Mouse (Mus musculus): ENCODE measurements around the gene Gap43. TPM values are rescaled to one million over a fixed set of nuclear protein-coding genes. Genes with fewer than 3 reads are reported as not detected.

Gap43 gene
- total and polyA plus RNA-seq, 2 experiments from 2014 or later = 874 to 2,398 TPM

DNA sequence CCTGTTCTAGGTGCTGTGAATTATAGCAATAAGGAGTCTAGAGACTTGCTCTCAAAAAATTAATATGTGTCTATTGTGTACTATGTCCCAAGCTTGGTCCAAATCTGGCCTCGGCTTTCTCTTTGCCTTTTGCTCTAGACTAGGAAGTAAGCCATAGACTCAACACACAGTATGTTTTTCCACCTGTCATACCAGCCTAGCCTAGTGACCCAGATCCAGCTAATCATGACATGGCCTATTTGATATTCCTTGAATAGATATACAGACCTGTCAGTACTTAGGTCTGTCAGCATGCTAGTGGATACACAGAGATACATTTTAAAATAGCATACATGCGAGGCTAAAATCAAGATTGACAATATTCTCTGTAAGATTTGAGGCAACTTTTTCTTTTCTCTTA lies 46.4 kb downstream of the Gap43 start:
- H3K27me3 ChIP-seq (ENCODE audit: insufficient read depth, low read length) = no peaks in the 10 kb centered on the region
- DNase-seq (ENCODE audit: low spot score) (no peak), ATAC-seq (ENCODE audit: low FRiP score) (no peak)
- H3K36me3 ChIP-seq (ENCODE audit: insufficient read depth, low read length) = peaks cover 3% of the 10 kb centered on the region; the same call in 1 of the 2 replicates
- H3K9ac ChIP-seq (replicated peaks; ENCODE audit: low read length, poor library complexity, severe bottlenecking) = no peak overlapping the region
- no peaks in the 10 kb centered on the region for H3K4me1 ChIP-seq (ENCODE audit: insufficient read depth, low read length)
- TF ChIP-seq CTCF (IDR thresholded peaks at IDR 0.05) = no peak
- no peak overlapping the region for H3K4me3 ChIP-seq (ENCODE audit: low read depth, low read length)
- WGBS = 94% methylated on average over 2 of the region's 2 CpGs
- no peaks in the 10 kb centered on the region for H3K9me3 ChIP-seq (ENCODE audit: low read length)
- no peak overlapping the region for H3K27ac ChIP-seq (ENCODE audit: low read depth, low read length)
- H3K4me2 ChIP-seq (ENCODE audit: low read depth, low read length, poor library complexity, severe bottlenecking) = no peak overlapping the region

DNA sequence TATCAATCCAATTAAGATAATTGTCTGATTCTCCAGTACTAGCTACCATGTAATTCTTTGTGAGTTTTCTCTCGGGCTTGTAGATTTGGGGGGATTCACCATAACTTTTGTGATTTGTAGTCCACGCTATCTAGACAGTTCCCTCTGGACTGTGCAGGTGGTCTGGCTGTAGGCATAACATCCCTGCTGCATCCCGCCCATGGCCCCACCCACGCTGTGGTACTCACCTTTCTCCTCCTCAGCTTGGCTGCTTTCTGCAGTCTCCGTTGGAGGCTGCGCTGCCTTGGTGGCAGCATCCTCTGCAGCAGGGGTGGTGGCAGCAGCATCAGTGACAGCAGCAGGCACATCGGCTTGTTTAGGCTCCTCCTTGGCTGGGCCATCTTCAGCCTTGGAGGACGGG lies 48.9 kb downstream of the Gap43 start:
- Histone ChIP-seq H3K27me3 (ENCODE audit: insufficient read depth, low read length) (no peaks in the 10 kb centered on the region), H3K9ac (replicated peaks; ENCODE audit: low read length, poor library complexity, severe bottlenecking) (no peak overlapping the region), H3K36me3 (ENCODE audit: insufficient read depth, low read length) (peaks cover 3% of the 10 kb centered on the region; the same call in 1 of the 2 replicates), H3K9me3 (ENCODE audit: low read length) (no peaks in the 10 kb centered on the region), H3K27ac (ENCODE audit: low read depth, low read length) (no peak overlapping the region), H3K4me3 (ENCODE audit: low read depth, low read length) (no peak overlapping the region), H3K4me2 (ENCODE audit: low read depth, low read length, poor library complexity, severe bottlenecking) (no peak overlapping the region), H3K4me1 (ENCODE audit: insufficient read depth, low read length) (no peaks in the 10 kb centered on the region)
- DNase-seq (ENCODE audit: low spot score) = no peak
- 43% methylated on average over 8 of the region's 8 CpGs for WGBS
- TF ChIP-seq CTCF (IDR thresholded peaks at IDR 0.05) = no peak
- 0 out of 2 replicates have a peak, but pooled peaks have one; percentile 16 for ATAC-seq (ENCODE audit: low FRiP score)

DNA sequence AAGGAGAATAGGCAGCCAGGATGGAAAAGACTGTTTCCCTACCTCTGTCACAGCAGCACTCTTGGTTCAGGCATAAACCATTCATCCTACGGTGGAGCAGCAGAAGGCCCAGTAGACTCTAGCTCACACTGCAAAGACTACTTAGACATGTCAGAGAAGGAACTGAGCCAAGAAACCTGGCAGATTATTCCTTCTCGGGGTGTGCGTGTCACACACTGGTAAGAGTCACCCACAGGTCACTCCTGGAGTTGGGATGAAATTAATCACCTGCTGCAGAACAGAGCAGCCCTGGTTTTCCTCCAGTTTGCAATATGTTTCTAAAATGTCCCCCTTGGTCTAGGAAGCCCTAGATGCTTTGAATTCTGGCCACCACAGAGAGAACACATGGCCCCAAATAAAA lies 56.4 kb downstream of the Gap43 start:
- DNase-seq (ENCODE audit: low spot score) = no peak
- Histone ChIP-seq H3K9ac (replicated peaks; ENCODE audit: low read length, poor library complexity, severe bottlenecking) (no peak overlapping the region), H3K4me1 (ENCODE audit: insufficient read depth, low read length) (no peaks in the 10 kb centered on the region), H3K9me3 (ENCODE audit: low read length) (no peaks in the 10 kb centered on the region), H3K27me3 (ENCODE audit: insufficient read depth, low read length) (no peaks in the 10 kb centered on the region), H3K36me3 (ENCODE audit: insufficient read depth, low read length) (peaks cover 3% of the 10 kb centered on the region; the same call in 1 of the 2 replicates), H3K4me3 (ENCODE audit: low read depth, low read length) (no peak overlapping the region), H3K4me2 (ENCODE audit: low read depth, low read length, poor library complexity, severe bottlenecking) (no peak overlapping the region), H3K27ac (ENCODE audit: low read depth, low read length) (no peak overlapping the region)
- ATAC-seq (ENCODE audit: low FRiP score) = no peak
- no peak for TF ChIP-seq CTCF (IDR thresholded peaks at IDR 0.05)
- WGBS = 94% methylated on average over 3 of the region's 3 CpGs

DNA sequence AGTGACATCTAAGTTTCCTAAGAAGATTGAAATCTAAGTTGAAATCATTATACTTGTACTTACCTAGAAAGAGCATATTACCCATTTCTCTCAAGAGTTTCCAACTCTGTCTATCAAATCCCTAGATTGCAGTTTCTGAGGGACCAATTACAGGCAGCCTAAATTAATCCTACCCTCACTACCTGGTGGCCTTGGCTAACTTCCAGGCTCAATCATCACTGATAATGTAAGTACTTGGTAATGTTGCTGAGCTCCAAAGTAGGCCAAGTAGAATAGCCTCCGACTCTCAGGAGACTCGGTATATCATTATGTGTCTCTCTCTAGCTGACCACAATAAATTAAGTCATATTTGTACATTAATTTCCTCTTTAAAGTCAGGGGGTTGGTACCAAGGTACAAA lies 62.7 kb downstream of the Gap43 start:
- TF ChIP-seq CTCF (IDR thresholded peaks at IDR 0.05) = no peak
- Histone ChIP-seq H3K27ac (ENCODE audit: low read depth, low read length) (no peak overlapping the region), H3K9ac (replicated peaks; ENCODE audit: low read length, poor library complexity, severe bottlenecking) (no peak overlapping the region), H3K9me3 (ENCODE audit: low read length) (no peaks in the 10 kb centered on the region), H3K4me2 (ENCODE audit: low read depth, low read length, poor library complexity, severe bottlenecking) (no peak overlapping the region), H3K4me3 (ENCODE audit: low read depth, low read length) (no peak overlapping the region), H3K4me1 (ENCODE audit: insufficient read depth, low read length) (peaks cover 5% of the 10 kb centered on the region; the same call in 1 of the 2 replicates), H3K36me3 (ENCODE audit: insufficient read depth, low read length) (peaks cover 3% of the 10 kb centered on the region; the same call in 1 of the 2 replicates), H3K27me3 (ENCODE audit: insufficient read depth, low read length) (no peaks in the 10 kb centered on the region)
- ATAC-seq (ENCODE audit: low FRiP score) (no peak), DNase-seq (ENCODE audit: low spot score) (no peak)
- WGBS = 76% methylated on average over 2 of the region's 2 CpGs

DNA sequence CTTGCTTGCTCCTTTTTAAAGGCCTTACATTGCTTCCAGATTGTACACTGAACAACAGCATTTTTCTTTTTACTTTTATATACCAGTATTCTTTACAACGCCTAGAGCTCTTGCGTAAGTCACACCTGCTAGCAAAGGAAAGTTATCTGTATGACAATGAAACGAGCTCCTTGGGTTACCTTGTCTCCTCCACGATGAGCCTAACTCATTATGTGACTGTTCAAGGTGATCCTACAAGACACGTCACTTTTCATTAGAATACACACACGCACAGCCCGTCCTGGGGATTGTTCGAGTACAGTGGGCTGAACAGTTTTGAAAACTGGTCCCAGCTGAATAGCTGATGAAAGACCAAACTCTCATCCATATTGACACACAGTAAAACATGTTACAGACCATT lies 63.2 kb downstream of the Gap43 start:
- TF ChIP-seq CTCF (IDR thresholded peaks at IDR 0.05) = no peak
- no peaks in the 10 kb centered on the region for H3K27me3 ChIP-seq (ENCODE audit: insufficient read depth, low read length)
- H3K36me3 ChIP-seq (ENCODE audit: insufficient read depth, low read length) = peaks cover 3% of the 10 kb centered on the region; the same call in 1 of the 2 replicates
- no peak overlapping the region for H3K4me3 ChIP-seq (ENCODE audit: low read depth, low read length)
- DNase-seq (ENCODE audit: low spot score) (no peak), ATAC-seq (ENCODE audit: low FRiP score) (no peak)
- H3K4me2 ChIP-seq (ENCODE audit: low read depth, low read length, poor library complexity, severe bottlenecking) = no peak overlapping the region
- H3K4me1 ChIP-seq (ENCODE audit: insufficient read depth, low read length) = peaks cover 5% of the 10 kb centered on the region; the same call in 1 of the 2 replicates
- no peaks in the 10 kb centered on the region for H3K9me3 ChIP-seq (ENCODE audit: low read length)
- H3K27ac ChIP-seq (ENCODE audit: low read depth, low read length) = no peak overlapping the region
- no peak overlapping the region for H3K9ac ChIP-seq (replicated peaks; ENCODE audit: low read length, poor library complexity, severe bottlenecking)
- WGBS = 52% methylated on average over 8 of the region's 8 CpGs

DNA sequence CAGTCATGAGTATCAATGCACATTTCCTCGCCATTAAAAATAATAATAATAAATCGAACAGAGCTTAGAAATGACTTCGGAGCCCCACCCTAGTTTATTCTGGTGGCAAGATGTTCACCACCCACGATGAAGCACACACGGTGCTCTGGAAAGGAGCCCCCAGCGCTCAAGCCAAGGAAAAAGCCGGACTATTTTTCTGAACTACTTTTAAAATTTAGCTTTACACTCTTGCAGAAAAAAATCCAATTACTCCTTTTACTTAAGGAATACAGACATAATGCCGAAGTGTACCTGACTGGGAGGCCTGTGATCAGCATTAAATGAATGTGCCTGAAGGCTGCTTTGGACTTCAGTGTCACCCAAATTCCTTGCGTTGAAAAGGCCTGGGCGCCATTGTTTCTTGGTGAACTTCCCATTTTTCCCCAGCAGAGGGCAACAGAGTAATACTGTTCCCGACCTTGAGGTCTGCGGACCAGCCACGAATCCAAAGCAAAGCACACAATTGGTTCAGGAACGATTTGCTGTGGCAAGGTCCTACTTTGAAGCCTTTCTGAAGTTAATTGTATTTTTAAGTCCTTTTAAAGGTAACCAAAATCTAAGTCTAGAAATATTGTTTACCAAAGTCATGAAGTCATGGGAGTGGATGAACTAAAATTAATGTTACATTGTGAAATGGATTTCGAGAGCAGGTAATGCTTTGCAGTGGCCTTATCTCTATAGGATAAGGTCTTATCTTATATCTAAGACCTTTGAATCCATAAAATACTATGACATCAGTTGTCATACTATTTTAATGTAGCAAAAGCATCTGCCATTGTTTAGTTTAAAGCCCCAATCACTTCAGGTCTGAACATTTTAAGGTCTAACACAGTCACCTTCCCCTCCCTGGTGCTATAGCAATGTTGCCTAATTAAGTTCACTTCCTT lies 64.0 kb downstream of the Gap43 start:
- ATAC-seq (ENCODE audit: low FRiP score) (peak; percentile 70; the same call in 1 of the 2 replicates), DNase-seq (ENCODE audit: low spot score) (peak; percentile 88)
- Histone ChIP-seq H3K27ac (ENCODE audit: low read depth, low read length) (peak overlapping the region; percentile 51; the same call in 1 of the 2 replicates), H3K4me1 (ENCODE audit: insufficient read depth, low read length) (peaks cover 5% of the 10 kb centered on the region; the same call in 1 of the 2 replicates), H3K4me2 (ENCODE audit: low read depth, low read length, poor library complexity, severe bottlenecking) (peak overlapping the region; percentile 36), H3K36me3 (ENCODE audit: insufficient read depth, low read length) (peaks cover 3% of the 10 kb centered on the region; the same call in 1 of the 2 replicates), H3K9ac (replicated peaks; ENCODE audit: low read length, poor library complexity, severe bottlenecking) (no peak overlapping the region; the same call in 1 of the 2 replicates), H3K27me3 (ENCODE audit: insufficient read depth, low read length) (no peaks in the 10 kb centered on the region), H3K9me3 (ENCODE audit: low read length) (no peaks in the 10 kb centered on the region), H3K4me3 (ENCODE audit: low read depth, low read length) (no peak overlapping the region)
- WGBS = 25% methylated on average over 15 of the region's 15 CpGs
- peak; percentile 98 for TF ChIP-seq CTCF (IDR thresholded peaks at IDR 0.05)

All from midbrain, postnatal 0 days (tissue).